In genomic region chr2:31635281-31636137, GRCm38 (mm10) we compare ENCODE assay signal across 11 mouse cellular contexts. TPM values are rescaled to one million over a fixed set of nuclear protein-coding genes. Genes with fewer than 3 reads are reported as not detected.
DNase-seq lines count a peak whose midpoint lies in the region; ATAC-seq lines count a peak whose summit lies in the region.
"Had no signal": no experiment of that assay in that cellular context is flagged by ENCODE, and none has a peak within 500 bp of the region (broad histone marks: within the 10 kb centered on the region; RNA-seq: fewer than 3 reads in every experiment).

No protein-coding gene starts in this region.

- no peaks in the 10 kb centered on the region for H3K36me3 ChIP-seq in heart, embryonic 10.5 days
- H3K36me3 ChIP-seq in hindbrain, embryonic 10.5 days, result no peaks in the 10 kb centered on the region
- no peaks in the 10 kb centered on the region for H3K36me3 ChIP-seq in midbrain, embryonic 13.5 days

- WGBS in heart, embryonic 10.5 days, result 1% methylated on average over 52 of the region's 52 CpGs
- under 1% methylated on average over 52 of the region's 52 CpGs for WGBS in hindbrain, embryonic 10.5 days
- 1% methylated on average over 52 of the region's 52 CpGs for WGBS in midbrain, embryonic 13.5 days

- no peak for ATAC-seq in midbrain, embryonic 13.5 days

- no peaks in the 10 kb centered on the region for H3K9me3 ChIP-seq in heart, embryonic 10.5 days
- no peaks in the 10 kb centered on the region for H3K9me3 ChIP-seq in hindbrain, embryonic 10.5 days
- no peaks in the 10 kb centered on the region for H3K9me3 ChIP-seq in midbrain, embryonic 13.5 days

- peak overlapping the region; percentile 5; the same call in 1 of the 2 replicates for H3K27ac ChIP-seq in heart, embryonic 10.5 days
- H3K27ac ChIP-seq in hindbrain, embryonic 10.5 days, result peak overlapping the region; percentile 81
- no peak overlapping the region; the same call in 1 of the 2 replicates for H3K27ac ChIP-seq in midbrain, embryonic 13.5 days

- H3K4me3 ChIP-seq in heart, embryonic 10.5 days, result peak overlapping the region; percentile 44
- H3K4me3 ChIP-seq in hindbrain, embryonic 10.5 days, result peak overlapping the region; percentile 50
- peak overlapping the region; percentile 40 for H3K4me3 ChIP-seq in midbrain, embryonic 13.5 days (replicated peaks)

- no peak for DNase-seq in heart, embryonic 10.5 days (ENCODE audit: low spot score)
- DNase-seq in heart, adult 8-10 months (ENCODE audit: low spot score), result no peak
- DNase-seq in ES-CJ7 (ENCODE audit: low read depth, low spot score), result peak; percentile 86
- DNase-seq in hindbrain, embryonic 10.5 days (ENCODE audit: low spot score), result no peak
- DNase-seq in cerebellum, adult 11 months, result no peak
- DNase-seq in cerebellum, adult 18-20 months, result no peak
- DNase-seq in spleen, postnatal 14 days (ENCODE audit: low spot score in 2 of 2), result no peak
- DNase-seq: lung, adult 18-20 months had no signal

- H3K27me3 ChIP-seq in heart, embryonic 10.5 days (ENCODE audit: insufficient read depth, poor library complexity, severe bottlenecking), result peaks cover 98% of the 10 kb centered on the region
- peaks cover 100% of the 10 kb centered on the region for H3K27me3 ChIP-seq in hindbrain, embryonic 10.5 days (ENCODE audit: insufficient read depth, poor library complexity, severe bottlenecking)
- H3K27me3 ChIP-seq in midbrain, embryonic 13.5 days, result peaks cover 98% of the 10 kb centered on the region

- peak overlapping the region; percentile 59 for H3K4me2 ChIP-seq in midbrain, embryonic 13.5 days (replicated peaks)

- peak overlapping the region; percentile 56 for H3K9ac ChIP-seq in midbrain, embryonic 13.5 days (replicated peaks)

- H3K4me1 ChIP-seq in heart, embryonic 10.5 days, result peaks cover 47% of the 10 kb centered on the region
- peaks cover 65% of the 10 kb centered on the region for H3K4me1 ChIP-seq in hindbrain, embryonic 10.5 days (replicated peaks)
- peaks cover 59% of the 10 kb centered on the region for H3K4me1 ChIP-seq in midbrain, embryonic 13.5 days (replicated peaks)

RNA-seq across cellular contexts. Expression of gene Prdm12, which starts 4.3 kb away (rescaled TPM):
- not detected in 2 replicates for polyA plus RNA-seq in heart, embryonic 10.5 days (2016; fragmentation: Nextera tagmentation; extraction: Ambion mirVana)
- total RNA-seq in heart, adult 8-10 months (2022), result not detected
- 3.8 and 8.1 TPM in 2 replicates for polyA plus RNA-seq in hindbrain, embryonic 10.5 days (2016; fragmentation: Nextera tagmentation; extraction: Ambion mirVana)
- polyA plus RNA-seq in midbrain, embryonic 13.5 days (2015; fragmentation: Nextera tagmentation; extraction: Ambion mirVana), result 4.0 and 8.5 TPM in 2 replicates
- total RNA-seq: gastrocnemius, adult 8-10 months had no signal
- polyA plus RNA-seq: spleen, adult 2 months had no signal

RNA-seq across cellular contexts. Expression of gene Exosc2, which starts 35.0 kb away (rescaled TPM):
- 63.0 and 76.3 TPM in 2 replicates for polyA plus RNA-seq in heart, embryonic 10.5 days (2016; fragmentation: Nextera tagmentation; extraction: Ambion mirVana)
- 1 to 10 TPM; 7.0 to 9.1 (median 8.1) TPM for total RNA-seq in heart, adult 8-10 months (2022)
- 77.9 and 102 TPM in 2 replicates for polyA plus RNA-seq in hindbrain, embryonic 10.5 days (2016; fragmentation: Nextera tagmentation; extraction: Ambion mirVana)
- polyA plus RNA-seq in midbrain, embryonic 13.5 days (2015; fragmentation: Nextera tagmentation; extraction: Ambion mirVana), result 45.7 and 49.1 TPM in 2 replicates

RNA-seq across cellular contexts. Expression of gene Abl1, which starts 52.7 kb away (rescaled TPM):
- polyA plus RNA-seq in heart, embryonic 10.5 days (2016; fragmentation: Nextera tagmentation; extraction: Ambion mirVana), result 40.5 and 43.1 TPM in 2 replicates
- total RNA-seq in heart, adult 8-10 months (2022), result 10 to 100 TPM; 30.2 to 37.3 (median 30.9) TPM
- polyA plus RNA-seq in hindbrain, embryonic 10.5 days (2016; fragmentation: Nextera tagmentation; extraction: Ambion mirVana), result 43.9 and 47.5 TPM in 2 replicates
- 25.3 and 27.0 TPM in 2 replicates for polyA plus RNA-seq in midbrain, embryonic 13.5 days (2015; fragmentation: Nextera tagmentation; extraction: Ambion mirVana)
